Mouse (Mus musculus): ENCODE data around the gene Ahnak. TPM values are rescaled to one million over a fixed set of nuclear protein-coding genes. Genes with fewer than 3 reads are reported as not detected.

Gene Ahnak
- polyA plus RNA-seq, 1 experiment from 2014 or later = 25.6 TPM

DNA sequence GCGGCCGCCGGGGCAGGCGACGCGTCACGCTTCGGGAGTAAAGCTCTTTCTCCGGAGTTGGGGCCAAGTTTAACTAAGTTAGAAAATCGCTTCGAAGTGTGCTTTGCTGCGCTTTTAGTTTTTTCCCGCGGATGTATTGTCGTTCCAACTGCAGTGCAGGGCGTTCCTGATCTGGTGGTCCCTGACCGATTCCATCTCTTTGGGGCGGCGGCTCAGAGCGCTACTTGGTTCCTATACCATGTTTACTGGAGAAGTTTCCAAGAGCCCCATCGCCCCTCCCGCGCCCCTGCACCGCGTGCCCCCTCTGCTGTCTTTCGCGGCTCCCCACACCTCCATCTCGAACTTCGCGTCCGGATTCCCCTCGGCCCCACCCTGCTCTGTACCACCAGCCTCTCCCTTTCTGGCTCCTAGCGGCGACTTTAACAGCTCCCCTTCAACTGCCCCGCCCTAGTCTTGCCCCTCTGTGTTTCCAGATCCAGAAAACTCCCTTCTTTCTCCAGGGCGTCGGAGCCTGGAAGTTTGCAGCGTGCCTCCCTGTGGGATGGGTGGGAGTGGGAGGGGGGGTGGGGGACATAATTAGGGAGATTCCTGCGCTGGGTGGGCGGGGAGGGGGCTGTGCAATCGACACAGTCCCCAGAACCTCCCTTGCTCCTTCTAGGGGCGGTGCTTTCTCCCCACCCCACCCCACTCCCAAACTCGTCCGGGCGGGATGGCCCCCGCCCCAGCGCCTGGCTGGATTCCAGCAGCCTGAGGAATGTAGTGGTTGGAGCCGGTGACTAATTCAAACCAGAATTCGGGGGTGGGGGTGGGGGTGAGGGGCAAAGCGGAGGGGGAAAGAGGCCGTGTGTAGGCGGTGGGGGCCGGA lies 715 bp downstream of the Ahnak start:
- peaks cover 56% of the 10 kb centered on the region for H3K4me1 ChIP-seq
- WGBS = under 1% methylated on average over 51 of the region's 53 CpGs

DNA sequence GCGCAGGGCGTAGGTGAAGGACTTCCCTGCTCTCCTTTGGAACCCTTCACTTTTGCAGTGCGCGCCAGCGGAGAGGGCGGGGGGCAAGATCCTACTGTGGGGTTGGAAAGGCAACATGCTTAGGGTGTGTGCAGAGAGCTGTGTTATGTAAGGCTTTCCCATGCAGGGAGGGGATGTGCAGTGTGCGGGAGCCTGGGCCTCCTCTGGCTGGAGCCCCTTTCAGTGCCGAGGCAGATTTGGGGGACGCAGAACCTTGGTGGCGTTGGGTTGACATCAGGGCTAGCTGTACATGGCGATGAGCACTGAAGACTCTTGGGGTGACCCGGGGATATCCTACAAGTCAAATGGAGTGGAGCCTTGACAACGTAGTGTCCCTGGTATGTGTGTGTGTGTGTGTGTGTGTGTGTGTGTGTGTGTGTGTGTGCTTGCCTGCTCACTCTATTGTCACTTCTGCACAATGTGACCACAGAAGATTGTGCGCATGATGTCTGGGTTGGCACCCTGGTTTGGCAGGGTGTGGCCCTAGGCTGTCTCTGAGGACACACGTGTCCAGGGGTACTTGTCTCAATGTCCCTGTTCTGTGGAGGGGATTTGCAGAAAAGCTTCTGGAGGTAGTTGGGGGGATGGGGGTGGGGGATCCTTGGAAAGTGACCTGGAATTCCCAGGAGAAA lies 1.5 kb downstream of the Ahnak start:
- Histone ChIP-seq H3K27ac (peak overlapping the region; percentile 94), H3K4me3 (peak overlapping the region; percentile 60), H3K36me3 (no peaks in the 10 kb centered on the region), H3K9ac (peak overlapping the region; percentile 71), H3K27me3 (no peaks in the 10 kb centered on the region), H3K4me2 (peak overlapping the region; percentile 70), H3K4me1 (peaks cover 52% of the 10 kb centered on the region), H3K9me3 (no peaks in the 10 kb centered on the region)
- ATAC-seq (ENCODE audit: borderline replicate concordance, extremely low read depth, low FRiP score, low TSS enrichment) = peak; percentile 60
- 13% methylated on average over 14 of the region's 15 CpGs for WGBS

More for the DNA sequence above, 715 bp downstream of the Ahnak start:
- Histone ChIP-seq H3K27me3 (no peaks in the 10 kb centered on the region), H3K4me2 (peak overlapping the region; percentile 70), H3K9ac (peak overlapping the region; percentile 71), H3K27ac (peak overlapping the region; percentile 94), H3K4me3 (peak overlapping the region; percentile 60), H3K9me3 (no peaks in the 10 kb centered on the region), H3K36me3 (no peaks in the 10 kb centered on the region)
- peak; percentile 81 for ATAC-seq (ENCODE audit: borderline replicate concordance, extremely low read depth, low FRiP score, low TSS enrichment)

DNA sequence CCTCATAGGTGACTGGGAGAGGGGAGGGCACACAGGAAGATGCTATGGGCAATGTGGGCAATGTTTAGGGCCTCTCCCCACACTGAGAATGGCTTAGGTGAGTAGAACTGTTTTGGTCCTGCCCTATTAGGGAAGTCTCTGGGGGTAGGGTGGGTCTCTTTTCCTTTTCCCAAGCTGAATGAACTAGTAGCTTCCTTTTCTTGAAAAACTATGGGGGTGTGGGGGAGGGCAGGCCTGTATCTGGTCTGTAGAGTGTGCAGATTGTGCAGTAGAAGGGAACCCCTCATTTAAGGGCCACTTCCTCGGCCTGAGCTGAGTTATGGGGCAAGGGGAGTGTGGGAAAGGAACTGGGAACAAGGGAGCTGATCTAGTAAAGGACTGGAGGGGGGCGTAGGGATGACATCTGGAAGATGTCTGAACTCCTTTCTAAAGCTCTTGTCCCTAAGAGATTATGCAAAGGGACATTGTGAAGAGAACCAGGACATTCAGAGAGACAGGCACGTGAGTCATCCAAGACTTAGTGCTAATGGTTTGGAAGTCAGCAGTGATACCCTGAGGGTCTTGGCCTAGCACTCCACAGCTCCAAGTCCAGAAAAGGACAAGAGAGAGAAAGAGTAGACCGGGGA lies 2.3 kb downstream of the Ahnak start:
- Histone ChIP-seq H3K4me2 (peak overlapping the region; percentile 70), H3K27me3 (no peaks in the 10 kb centered on the region), H3K9ac (0 out of 2 replicates have a peak overlapping the region, but pooled peaks have one; percentile 20), H3K27ac (peak overlapping the region; percentile 94), H3K4me3 (peak overlapping the region; percentile 60), H3K36me3 (no peaks in the 10 kb centered on the region), H3K9me3 (no peaks in the 10 kb centered on the region), H3K4me1 (peaks cover 46% of the 10 kb centered on the region)
- ATAC-seq (ENCODE audit: borderline replicate concordance, extremely low read depth, low FRiP score, low TSS enrichment) = no peak
- 61% methylated on average over 4 of the region's 4 CpGs for WGBS

DNA sequence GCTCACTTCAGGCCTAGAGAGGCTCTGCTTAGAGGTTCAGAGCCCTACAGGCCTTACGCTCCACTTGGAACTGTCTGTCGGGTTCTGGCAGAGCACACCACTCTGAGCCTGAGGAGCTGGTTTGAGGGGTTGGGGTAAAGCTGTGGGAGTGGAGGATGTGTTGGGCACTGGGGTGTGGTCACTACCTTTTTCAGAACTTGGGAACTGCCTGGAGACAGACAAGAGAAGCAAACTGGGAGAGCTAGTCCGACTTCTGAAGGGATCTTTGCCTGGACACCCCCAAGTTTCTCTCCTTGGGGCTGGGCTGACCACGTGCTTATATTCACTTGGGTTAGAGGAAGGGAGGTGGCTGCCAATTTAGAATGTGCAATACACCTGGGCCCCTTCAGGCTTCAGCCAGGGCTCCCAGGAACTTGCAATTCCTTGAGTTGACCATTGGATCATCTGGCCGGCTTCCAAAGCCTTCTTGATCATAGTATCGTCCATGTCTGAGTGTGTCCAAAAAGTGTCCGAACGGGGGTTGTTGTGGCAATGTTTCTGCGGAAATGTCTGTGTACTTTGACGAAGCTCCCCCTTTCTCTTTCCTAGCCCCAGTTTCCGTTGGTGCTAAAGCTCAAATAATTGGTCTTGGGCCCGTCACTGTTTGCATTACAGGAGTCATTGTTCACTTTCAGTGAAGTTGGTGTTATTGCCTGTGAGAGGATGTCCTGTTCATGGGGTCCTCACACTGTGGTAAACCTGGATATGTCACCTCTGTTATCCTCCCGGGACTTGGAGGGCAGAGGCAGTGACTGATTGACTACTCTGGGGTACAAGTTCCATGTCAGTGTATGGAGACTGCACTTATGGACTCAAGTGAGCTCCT lies 3.0 kb downstream of the Ahnak start:
- Histone ChIP-seq H3K4me1 (peaks cover 53% of the 10 kb centered on the region), H3K27me3 (no peaks in the 10 kb centered on the region), H3K9ac (peak overlapping the region; percentile 20), H3K27ac (peak overlapping the region; percentile 94), H3K36me3 (no peaks in the 10 kb centered on the region), H3K4me2 (peak overlapping the region; percentile 70), H3K9me3 (no peaks in the 10 kb centered on the region), H3K4me3 (peak overlapping the region; percentile 60)
- 58% methylated on average over 13 of the region's 13 CpGs for WGBS
- no peak for ATAC-seq (ENCODE audit: borderline replicate concordance, extremely low read depth, low FRiP score, low TSS enrichment)

DNA sequence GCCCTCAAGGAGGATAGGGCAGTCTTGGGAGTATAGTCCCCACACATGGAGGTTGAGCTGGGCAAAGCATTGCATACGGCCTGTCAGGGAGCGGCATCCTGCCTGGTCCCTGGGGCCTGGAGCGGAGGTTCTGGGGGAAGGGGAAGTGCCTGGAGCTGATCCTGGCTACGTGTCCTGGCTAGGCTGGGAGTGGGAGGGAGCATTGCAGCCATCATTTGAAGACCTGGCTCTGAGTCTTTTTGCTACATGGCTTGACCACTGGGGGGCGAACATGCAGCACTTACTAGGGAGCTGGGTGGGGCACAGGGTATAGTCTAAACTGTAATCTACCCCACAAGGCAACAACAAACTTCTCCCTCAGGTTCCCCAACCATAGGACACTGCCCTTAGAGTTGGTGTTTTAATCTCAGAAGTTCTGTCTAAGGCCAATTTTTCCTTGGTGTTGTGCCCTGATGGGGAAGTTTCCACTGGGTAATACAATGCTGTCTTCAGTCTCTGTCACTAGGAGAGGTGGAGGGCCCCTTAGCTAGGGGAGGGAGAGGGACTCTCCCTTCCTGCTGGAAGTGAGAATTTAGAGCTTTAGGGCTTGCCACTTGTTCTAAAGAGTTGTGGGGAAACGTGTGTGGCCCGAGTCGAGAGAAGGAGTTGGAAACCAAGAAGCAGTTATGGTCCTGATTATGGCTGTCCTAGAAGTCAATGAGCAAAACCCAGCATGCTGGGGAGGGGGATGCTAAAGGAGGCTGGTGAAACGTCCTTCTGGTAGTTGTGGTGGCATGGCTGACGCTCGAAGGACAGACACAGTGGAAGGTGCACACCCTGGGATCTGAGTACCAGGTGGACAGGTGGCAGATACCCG lies 3.9 kb downstream of the Ahnak start:
- Histone ChIP-seq H3K9ac (peak overlapping the region; percentile 15), H3K4me3 (peak overlapping the region; percentile 60; the same call in 1 of the 2 replicates), H3K27ac (peak overlapping the region; percentile 94), H3K36me3 (no peaks in the 10 kb centered on the region), H3K4me1 (peaks cover 59% of the 10 kb centered on the region), H3K27me3 (no peaks in the 10 kb centered on the region), H3K4me2 (peak overlapping the region; percentile 70), H3K9me3 (no peaks in the 10 kb centered on the region)
- ATAC-seq (ENCODE audit: borderline replicate concordance, extremely low read depth, low FRiP score, low TSS enrichment) = peak; percentile 13
- 30% methylated on average over 12 of the region's 12 CpGs for WGBS

DNA sequence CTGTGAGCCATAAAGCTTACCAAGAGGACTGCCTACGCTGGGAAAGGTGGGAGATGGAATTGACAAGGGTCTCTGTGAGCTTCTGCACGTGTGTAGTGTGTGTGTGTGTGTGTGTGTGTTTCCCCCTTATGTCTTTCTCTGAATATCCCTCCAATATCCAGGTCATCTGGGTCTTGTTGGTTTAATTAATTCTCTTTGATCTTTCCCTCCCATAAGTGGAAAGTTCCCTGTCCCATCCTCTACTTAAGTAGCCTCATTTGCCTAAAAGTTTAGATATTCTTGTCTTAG lies 4.5 kb downstream of the Ahnak start:
- H3K4me2 ChIP-seq = no peak overlapping the region
- peaks cover 59% of the 10 kb centered on the region for H3K4me1 ChIP-seq
- ATAC-seq (ENCODE audit: borderline replicate concordance, extremely low read depth, low FRiP score, low TSS enrichment) = no peak
- WGBS = 53% methylated on average over 2 of the region's 2 CpGs
- H3K36me3 ChIP-seq = no peaks in the 10 kb centered on the region
- H3K27ac ChIP-seq = no peak overlapping the region
- no peak overlapping the region for H3K9ac ChIP-seq
- H3K4me3 ChIP-seq = no peak overlapping the region
- H3K9me3 ChIP-seq = no peaks in the 10 kb centered on the region
- H3K27me3 ChIP-seq = no peaks in the 10 kb centered on the region

DNA sequence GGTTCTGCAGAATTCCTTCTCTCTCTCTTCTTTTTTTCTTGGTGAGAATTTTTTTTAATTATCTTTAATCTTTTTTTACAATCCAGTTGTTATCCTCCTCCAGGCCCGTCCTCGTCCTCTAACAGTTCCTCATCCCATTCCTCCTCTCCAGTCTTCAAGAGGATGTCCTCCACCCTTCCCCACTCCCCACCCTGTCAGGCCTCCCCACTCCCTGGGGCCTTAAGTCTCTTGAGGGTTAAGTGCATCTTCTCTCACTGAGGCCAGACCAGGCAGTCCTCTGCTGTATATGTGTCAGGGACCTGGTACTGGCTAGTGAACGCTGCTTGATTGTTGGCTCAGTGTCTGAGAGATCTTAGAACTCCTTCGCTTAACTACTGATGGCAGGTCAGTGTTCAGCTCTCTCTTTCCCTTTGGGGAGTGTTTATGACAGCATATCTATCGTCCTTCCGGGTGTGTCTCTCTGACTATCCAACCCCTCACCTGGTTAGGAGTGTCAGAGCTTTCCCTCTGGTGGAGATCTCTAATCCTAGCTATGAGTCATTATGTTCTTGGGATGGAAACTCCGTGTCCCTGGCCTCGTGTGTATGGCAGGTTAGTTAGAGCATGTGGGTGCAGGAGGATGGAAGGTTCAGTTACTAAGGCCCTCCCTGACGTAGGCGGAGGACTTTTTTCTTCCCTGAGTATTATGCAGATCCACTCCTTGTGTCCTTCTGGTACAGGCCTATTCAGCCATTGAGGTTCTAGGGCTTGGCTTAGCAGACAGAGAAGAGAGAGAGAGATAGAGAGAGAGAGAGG lies 5.9 kb downstream of the Ahnak start:
- ATAC-seq (ENCODE audit: borderline replicate concordance, extremely low read depth, low FRiP score, low TSS enrichment) = no peak
- 82% methylated on average over 10 of the region's 10 CpGs for WGBS
- no peak overlapping the region for H3K4me3 ChIP-seq
- H3K36me3 ChIP-seq = 0 out of 2 replicates have a peak, but pooled peaks cover 2% of the 10 kb centered on the region
- no peak overlapping the region for H3K27ac ChIP-seq
- H3K4me2 ChIP-seq = no peak overlapping the region
- H3K9ac ChIP-seq = no peak overlapping the region
- H3K4me1 ChIP-seq = peaks cover 60% of the 10 kb centered on the region
- no peaks in the 10 kb centered on the region for H3K27me3 ChIP-seq
- no peaks in the 10 kb centered on the region for H3K9me3 ChIP-seq

DNA sequence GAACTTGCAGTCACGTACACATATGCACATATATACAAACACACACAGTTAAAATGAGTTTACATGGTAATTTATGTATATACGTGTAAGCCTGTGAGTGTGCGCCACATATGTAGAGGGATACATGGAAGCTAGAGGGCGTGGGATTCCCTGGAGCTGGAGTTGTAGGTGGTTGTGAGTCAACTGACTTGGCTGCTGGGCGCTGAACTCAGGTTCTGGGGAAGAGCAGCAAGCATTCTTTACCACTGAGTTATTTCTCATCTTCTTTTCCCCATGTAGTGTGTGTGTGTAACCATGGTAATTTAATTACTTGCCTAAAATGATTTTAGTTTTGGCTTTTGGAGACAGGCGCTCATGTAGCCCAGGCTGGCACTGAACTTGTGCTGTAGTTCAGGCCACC lies 7.5 kb downstream of the Ahnak start:
- Histone ChIP-seq H3K27ac (peak overlapping the region; percentile 90; the same call in 1 of the 2 replicates), H3K27me3 (no peaks in the 10 kb centered on the region), H3K4me2 (no peak overlapping the region), H3K36me3 (peaks cover 18% of the 10 kb centered on the region), H3K4me3 (no peak overlapping the region), H3K9me3 (no peaks in the 10 kb centered on the region), H3K9ac (no peak overlapping the region), H3K4me1 (peaks cover 51% of the 10 kb centered on the region)
- 89% methylated on average over 6 of the region's 6 CpGs for WGBS
- no peak for ATAC-seq (ENCODE audit: borderline replicate concordance, extremely low read depth, low FRiP score, low TSS enrichment)

DNA sequence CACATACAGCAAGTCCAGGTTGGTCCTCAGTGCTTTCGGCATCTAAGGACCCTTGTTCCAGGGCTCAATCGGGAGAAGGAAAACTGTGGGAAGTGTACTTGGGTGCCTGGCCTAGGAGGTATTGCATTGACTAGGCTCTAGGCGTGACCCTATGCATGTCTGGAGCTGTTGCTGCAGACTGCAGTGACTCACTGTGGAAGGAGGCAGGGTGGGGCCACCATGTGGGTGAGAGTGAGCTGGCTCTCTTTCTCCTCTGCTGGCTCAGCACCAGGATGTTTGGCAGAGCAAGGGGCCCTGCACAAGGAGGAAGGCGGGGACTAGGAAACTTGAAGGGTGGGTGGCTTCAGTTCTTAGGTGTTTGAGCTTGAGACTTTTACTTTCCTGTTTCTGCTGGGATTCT lies 8.5 kb downstream of the Ahnak start:
- peak overlapping the region; percentile 90 for H3K27ac ChIP-seq
- H3K36me3 ChIP-seq = peaks cover 27% of the 10 kb centered on the region
- H3K4me2 ChIP-seq = peak overlapping the region; percentile 36; the same call in 1 of the 2 replicates
- H3K4me3 ChIP-seq = no peak overlapping the region
- WGBS = 29% methylated on average over 4 of the region's 4 CpGs
- H3K4me1 ChIP-seq = peaks cover 41% of the 10 kb centered on the region
- no peaks in the 10 kb centered on the region for H3K9me3 ChIP-seq
- peak; percentile 89 for ATAC-seq (ENCODE audit: borderline replicate concordance, extremely low read depth, low FRiP score, low TSS enrichment)
- H3K9ac ChIP-seq = no peak overlapping the region
- no peaks in the 10 kb centered on the region for H3K27me3 ChIP-seq

DNA sequence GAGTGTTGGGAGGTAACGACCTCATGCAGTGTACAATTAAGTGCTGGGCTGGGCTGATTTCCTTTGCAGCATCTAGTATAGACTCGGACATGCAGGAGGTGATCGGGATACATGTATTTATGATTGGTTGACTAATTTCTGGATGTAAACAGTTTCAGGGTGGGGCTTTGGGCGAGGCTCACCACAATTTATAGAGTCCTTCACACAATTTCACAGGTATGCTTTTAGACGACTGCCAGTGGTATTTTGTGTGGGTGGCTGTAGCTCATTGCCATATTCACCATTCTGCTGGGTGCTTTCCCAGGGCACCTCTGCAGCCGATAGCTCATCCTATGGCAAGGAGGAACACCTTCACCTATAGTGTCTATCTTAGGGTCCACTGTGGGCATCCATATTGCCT lies 9.5 kb downstream of the Ahnak start:
- H3K27me3 ChIP-seq = no peaks in the 10 kb centered on the region
- peaks cover 37% of the 10 kb centered on the region for H3K36me3 ChIP-seq
- 78% methylated on average over 6 of the region's 6 CpGs for WGBS
- H3K4me2 ChIP-seq = no peak overlapping the region; the same call in 1 of the 2 replicates
- H3K27ac ChIP-seq = peak overlapping the region; percentile 90
- H3K9me3 ChIP-seq = no peaks in the 10 kb centered on the region
- no peak overlapping the region for H3K9ac ChIP-seq
- ATAC-seq (ENCODE audit: borderline replicate concordance, extremely low read depth, low FRiP score, low TSS enrichment) = no peak
- H3K4me3 ChIP-seq = no peak overlapping the region
- peaks cover 31% of the 10 kb centered on the region for H3K4me1 ChIP-seq

All from lung, embryonic 15.5 days (tissue).